Mouse (Mus musculus): ENCODE results near the gene Mrps2. TPM values are rescaled to one million over a fixed set of nuclear protein-coding genes. Genes with fewer than 3 reads are reported as not detected.

Gene Mrps2
- 60.6 and 63.9 TPM in 2 replicates for polyA plus RNA-seq (2014; fragmentation: Nextera tagmentation; extraction: Ambion mirVana)

DNA sequence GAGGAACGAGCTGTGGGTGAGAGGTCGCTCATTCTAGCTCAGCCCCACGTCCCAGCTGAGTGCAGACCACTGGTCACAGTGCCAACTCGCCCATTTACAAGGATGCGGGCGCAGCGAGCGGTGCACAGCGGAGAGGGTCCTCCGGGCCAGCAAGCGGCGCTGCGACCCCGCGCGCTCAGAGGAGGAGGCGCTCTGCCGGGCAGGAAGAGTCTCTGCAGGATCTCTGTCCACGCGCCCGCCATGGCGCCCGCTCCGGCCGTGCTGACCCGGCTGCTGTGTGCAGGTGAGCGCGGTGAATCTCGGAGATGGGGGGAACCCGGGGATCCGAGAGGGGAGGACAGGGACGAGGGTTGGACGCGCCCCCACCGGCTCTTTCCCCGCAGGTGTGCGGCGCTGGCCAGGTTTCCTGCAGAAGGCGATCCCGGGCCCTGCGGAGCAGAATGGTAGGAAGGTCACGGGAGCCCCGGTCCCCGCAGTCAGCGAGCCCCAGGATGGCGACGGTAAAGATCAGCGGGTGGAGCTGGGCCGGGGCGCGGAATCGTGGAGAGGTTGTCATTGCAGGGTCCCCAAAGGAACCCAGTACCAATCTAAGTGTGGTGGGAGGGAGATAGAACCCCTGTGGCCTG, at the start of gene Mrps2:
TSS of gene Mrps2 (plus strand) at position 207 of the 626 bp plus-strand sequence.
- under 1% methylated on average over 52 of the region's 52 CpGs for WGBS (ENCODE audit: insufficient replicate concordance)
- peaks cover 17% of the 10 kb centered on the region for H3K27me3 ChIP-seq (ENCODE audit: control insufficient read depth, insufficient read depth, low read length)
- ATAC-seq (replicated peaks; ENCODE audit: insufficient number of reproducible peaks, low FRiP score, low TSS enrichment): peak; percentile 81
- peak within 1 kb of the TSS; percentile 96 for H3K4me3 ChIP-seq (ENCODE audit: low read depth, low read length)
- peak within 1 kb of the TSS; percentile 96 for H3K9ac ChIP-seq (ENCODE audit: low read depth, low read length)
- peaks cover 5% of the 10 kb centered on the region; the same call in 1 of the 2 replicates for H3K4me1 ChIP-seq (ENCODE audit: control insufficient read depth, insufficient read depth, low read length)
- H3K36me3 ChIP-seq (ENCODE audit: control insufficient read depth, insufficient read depth, low read length): peaks cover 14% of the 10 kb centered on the region
- no peaks in the 10 kb centered on the region for H3K9me3 ChIP-seq (replicated peaks; ENCODE audit: control insufficient read depth, low read length)
- peak within 1 kb of the TSS; percentile 91 for H3K4me2 ChIP-seq
- H3K27ac ChIP-seq (ENCODE audit: low read depth, low read length): no peak within 1 kb of the TSS

DNA sequence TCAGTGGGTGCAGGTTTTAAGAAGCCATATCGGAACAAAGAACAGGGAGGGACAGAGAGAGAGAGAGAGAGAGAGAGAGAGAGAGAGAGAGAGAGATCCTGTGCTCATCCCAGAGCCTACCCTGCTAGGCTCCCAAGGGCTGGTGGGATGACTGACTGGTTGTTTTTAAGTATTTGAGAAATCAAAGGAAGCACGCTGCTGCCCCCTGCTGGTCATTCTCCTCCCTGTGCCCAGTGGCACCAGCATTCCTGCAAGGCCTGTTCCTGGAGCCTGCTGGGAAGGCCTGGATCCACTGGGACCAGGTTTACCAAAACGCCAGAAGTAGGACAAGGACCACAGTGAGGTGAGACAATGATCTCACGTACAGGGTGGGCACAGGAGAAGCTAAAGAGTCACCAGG, 48.0 kb upstream of the Mrps2 start:
- no peak overlapping the region for H3K4me2 ChIP-seq

DNA sequence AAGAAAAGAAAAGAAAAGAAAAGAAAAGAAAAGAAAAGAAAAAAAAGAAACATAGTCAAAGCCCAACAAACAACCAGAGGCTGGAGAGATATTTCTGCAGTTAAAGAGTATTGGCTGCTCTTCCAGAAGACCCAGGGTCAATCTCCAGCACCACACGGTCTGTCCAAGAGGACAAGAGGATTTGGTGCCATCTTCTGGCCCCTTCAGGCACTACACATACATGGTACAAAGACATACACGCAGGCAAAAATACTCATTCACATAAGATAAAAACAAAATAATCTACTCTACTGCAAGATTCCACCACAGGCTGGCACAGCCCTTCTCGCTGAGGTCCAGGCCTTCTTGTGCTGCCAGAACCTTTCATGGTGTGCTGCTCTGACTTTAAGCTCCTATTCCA, 44.7 kb upstream of the Mrps2 start:
- Histone ChIP-seq H3K27me3 (ENCODE audit: control insufficient read depth, insufficient read depth, low read length) (peaks cover 7% of the 10 kb centered on the region), H3K9ac (ENCODE audit: low read depth, low read length) (no peak overlapping the region), H3K9me3 (replicated peaks; ENCODE audit: control insufficient read depth, low read length) (no peaks in the 10 kb centered on the region), H3K4me1 (ENCODE audit: control insufficient read depth, insufficient read depth, low read length) (no peaks in the 10 kb centered on the region), H3K27ac (ENCODE audit: low read depth, low read length) (no peak overlapping the region), H3K4me3 (ENCODE audit: low read depth, low read length) (no peak overlapping the region), H3K4me2 (no peak overlapping the region), H3K36me3 (ENCODE audit: control insufficient read depth, insufficient read depth, low read length) (no peaks in the 10 kb centered on the region)
- 27% methylated on average over 3 of the region's 3 CpGs for WGBS (ENCODE audit: insufficient replicate concordance)
- ATAC-seq (replicated peaks; ENCODE audit: insufficient number of reproducible peaks, low FRiP score, low TSS enrichment): no peak

More for the DNA sequence above, 48.0 kb upstream of the Mrps2 start:
- peaks cover 7% of the 10 kb centered on the region for H3K27me3 ChIP-seq (ENCODE audit: control insufficient read depth, insufficient read depth, low read length)
- ATAC-seq (replicated peaks; ENCODE audit: insufficient number of reproducible peaks, low FRiP score, low TSS enrichment): no peak
- 17% methylated on average over 4 of the region's 4 CpGs for WGBS (ENCODE audit: insufficient replicate concordance)
- no peak overlapping the region for H3K27ac ChIP-seq (ENCODE audit: low read depth, low read length)
- H3K9me3 ChIP-seq (replicated peaks; ENCODE audit: control insufficient read depth, low read length): no peaks in the 10 kb centered on the region
- no peak overlapping the region for H3K4me3 ChIP-seq (ENCODE audit: low read depth, low read length)
- H3K36me3 ChIP-seq (ENCODE audit: control insufficient read depth, insufficient read depth, low read length): no peaks in the 10 kb centered on the region
- peaks cover 15% of the 10 kb centered on the region for H3K4me1 ChIP-seq (ENCODE audit: control insufficient read depth, insufficient read depth, low read length)
- no peak overlapping the region for H3K9ac ChIP-seq (ENCODE audit: low read depth, low read length)

DNA sequence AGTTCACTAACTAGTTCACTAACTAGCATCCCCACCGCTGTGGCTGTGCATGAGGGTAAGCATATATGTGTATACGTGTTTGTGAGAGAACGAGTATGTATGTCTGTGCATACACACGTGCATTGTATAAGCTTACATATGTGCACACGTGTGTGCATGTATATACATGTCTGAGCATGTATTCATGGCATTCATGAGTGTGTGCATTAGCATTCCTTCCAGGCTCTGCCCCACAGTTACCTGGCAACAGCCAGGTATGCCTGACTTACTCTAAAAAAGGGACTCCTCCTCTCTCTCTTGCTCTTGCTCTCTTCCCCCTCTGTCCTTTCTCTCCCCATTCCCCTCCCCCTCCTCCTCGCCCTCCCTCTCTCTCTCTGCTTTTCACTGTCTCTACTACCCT, 40.6 kb upstream of the Mrps2 start:
- no peaks in the 10 kb centered on the region for H3K27me3 ChIP-seq (ENCODE audit: control insufficient read depth, insufficient read depth, low read length)
- 78% methylated on average over 6 of the region's 6 CpGs for WGBS (ENCODE audit: insufficient replicate concordance)
- H3K9ac ChIP-seq (ENCODE audit: low read depth, low read length): no peak overlapping the region
- no peak overlapping the region for H3K4me2 ChIP-seq
- H3K9me3 ChIP-seq (replicated peaks; ENCODE audit: control insufficient read depth, low read length): 0 out of 2 replicates have a peak, but pooled peaks cover 3% of the 10 kb centered on the region
- no peaks in the 10 kb centered on the region for H3K36me3 ChIP-seq (ENCODE audit: control insufficient read depth, insufficient read depth, low read length)
- no peaks in the 10 kb centered on the region for H3K4me1 ChIP-seq (ENCODE audit: control insufficient read depth, insufficient read depth, low read length)
- no peak overlapping the region for H3K27ac ChIP-seq (ENCODE audit: low read depth, low read length)
- no peak for ATAC-seq (replicated peaks; ENCODE audit: insufficient number of reproducible peaks, low FRiP score, low TSS enrichment)
- H3K4me3 ChIP-seq (ENCODE audit: low read depth, low read length): no peak overlapping the region

GRCm38 (mm10) chr2:28430846-28431245, 37.0 kb upstream of the Mrps2 start:
- Histone ChIP-seq H3K4me3 (ENCODE audit: low read depth, low read length) (no peak overlapping the region), H3K36me3 (ENCODE audit: control insufficient read depth, insufficient read depth, low read length) (no peaks in the 10 kb centered on the region), H3K9ac (ENCODE audit: low read depth, low read length) (no peak overlapping the region), H3K27ac (ENCODE audit: low read depth, low read length) (no peak overlapping the region), H3K27me3 (ENCODE audit: control insufficient read depth, insufficient read depth, low read length) (no peaks in the 10 kb centered on the region), H3K4me1 (ENCODE audit: control insufficient read depth, insufficient read depth, low read length) (no peaks in the 10 kb centered on the region), H3K9me3 (replicated peaks; ENCODE audit: control insufficient read depth, low read length) (0 out of 2 replicates have a peak, but pooled peaks cover 3% of the 10 kb centered on the region), H3K4me2 (no peak overlapping the region)
- ATAC-seq (replicated peaks; ENCODE audit: insufficient number of reproducible peaks, low FRiP score, low TSS enrichment): no peak
- WGBS (ENCODE audit: insufficient replicate concordance): 37% methylated on average over 6 of the region's 6 CpGs

DNA sequence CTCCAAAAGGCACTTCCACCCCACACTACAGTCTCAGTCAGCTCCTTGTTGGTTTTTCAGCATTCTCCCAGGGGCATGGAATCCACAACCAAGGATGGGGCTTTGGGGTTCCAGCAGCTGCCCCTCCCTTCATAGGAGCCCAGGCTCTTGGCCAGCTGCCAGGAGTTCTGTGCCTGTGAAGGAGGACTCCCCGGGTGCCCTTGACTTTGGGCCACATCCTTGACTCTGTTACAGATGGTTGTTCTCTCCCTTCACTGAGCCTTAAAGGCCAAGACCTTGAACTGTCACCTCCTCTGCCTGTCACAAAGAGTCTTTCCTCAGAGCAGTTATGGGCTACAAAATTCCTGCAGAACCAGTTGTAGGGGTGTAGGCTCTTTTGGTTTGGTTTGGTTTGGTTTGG, 35.1 kb upstream of the Mrps2 start:
- no peak overlapping the region for H3K27ac ChIP-seq (ENCODE audit: low read depth, low read length)
- H3K4me3 ChIP-seq (ENCODE audit: low read depth, low read length): no peak overlapping the region
- no peak overlapping the region for H3K4me2 ChIP-seq
- no peak overlapping the region for H3K9ac ChIP-seq (ENCODE audit: low read depth, low read length)
- H3K36me3 ChIP-seq (ENCODE audit: control insufficient read depth, insufficient read depth, low read length): no peaks in the 10 kb centered on the region
- 25% methylated on average over 1 of the region's 1 CpGs for whole genome bisulfite sequencing (ENCODE audit: insufficient replicate concordance)
- 0 out of 2 replicates have a peak, but pooled peaks cover 3% of the 10 kb centered on the region for H3K9me3 ChIP-seq (replicated peaks; ENCODE audit: control insufficient read depth, low read length)
- no peak for ATAC-seq (replicated peaks; ENCODE audit: insufficient number of reproducible peaks, low FRiP score, low TSS enrichment)
- H3K4me1 ChIP-seq (ENCODE audit: control insufficient read depth, insufficient read depth, low read length): no peaks in the 10 kb centered on the region
- no peaks in the 10 kb centered on the region for H3K27me3 ChIP-seq (ENCODE audit: control insufficient read depth, insufficient read depth, low read length)

DNA sequence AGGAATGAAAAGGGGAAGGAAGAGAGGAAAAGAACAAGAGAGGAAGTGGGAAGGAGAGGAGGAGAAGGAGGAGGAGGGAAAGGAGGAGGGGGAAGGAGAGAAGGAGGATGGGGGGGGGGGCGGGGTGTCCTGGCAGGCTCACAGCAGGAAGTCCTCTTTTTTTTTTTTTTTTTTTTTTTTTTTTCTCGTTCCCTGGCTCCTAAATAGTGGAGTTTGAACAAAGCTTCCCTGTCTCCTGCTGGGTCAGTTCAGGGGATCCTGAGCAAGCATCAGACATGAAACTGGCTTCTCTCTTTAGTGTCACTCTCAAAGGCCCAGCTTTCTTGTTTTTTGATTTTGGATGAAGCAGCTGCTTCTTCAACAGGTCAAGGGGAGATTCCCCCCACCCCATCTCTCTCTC, 34.4 kb upstream of the Mrps2 start:
- H3K27me3 ChIP-seq (ENCODE audit: control insufficient read depth, insufficient read depth, low read length): no peaks in the 10 kb centered on the region
- H3K36me3 ChIP-seq (ENCODE audit: control insufficient read depth, insufficient read depth, low read length): no peaks in the 10 kb centered on the region
- H3K27ac ChIP-seq (ENCODE audit: low read depth, low read length): no peak overlapping the region
- no peak overlapping the region for H3K4me3 ChIP-seq (ENCODE audit: low read depth, low read length)
- 0% methylated on average over 1 of the region's 2 CpGs for WGBS (ENCODE audit: insufficient replicate concordance)
- H3K4me2 ChIP-seq: no peak overlapping the region
- ATAC-seq (replicated peaks; ENCODE audit: insufficient number of reproducible peaks, low FRiP score, low TSS enrichment): no peak
- no peaks in the 10 kb centered on the region for H3K4me1 ChIP-seq (ENCODE audit: control insufficient read depth, insufficient read depth, low read length)
- no peak overlapping the region for H3K9ac ChIP-seq (ENCODE audit: low read depth, low read length)
- 0 out of 2 replicates have a peak, but pooled peaks cover 3% of the 10 kb centered on the region for H3K9me3 ChIP-seq (replicated peaks; ENCODE audit: control insufficient read depth, low read length)

DNA sequence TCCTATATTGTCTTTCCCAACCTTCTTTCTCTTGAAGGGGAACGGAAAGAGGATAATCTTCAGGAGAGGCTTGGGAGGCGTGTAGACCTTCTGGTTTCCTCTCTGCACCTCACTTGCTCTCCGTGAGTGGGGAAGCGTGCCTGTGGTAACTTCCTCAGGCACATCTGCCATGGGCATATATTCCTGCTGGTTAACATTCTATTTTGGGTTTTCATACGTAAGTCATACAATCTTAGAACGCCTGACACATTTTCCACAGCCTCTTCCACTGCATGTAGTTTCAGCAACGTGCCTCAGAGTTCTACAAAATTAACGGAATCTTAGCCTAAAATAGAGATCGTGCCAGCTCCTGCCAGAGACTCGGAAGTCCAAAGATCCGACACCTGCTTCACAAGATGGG, 32.5 kb upstream of the Mrps2 start:
- WGBS (ENCODE audit: insufficient replicate concordance): 82% methylated on average over 11 of the region's 11 CpGs
- no peaks in the 10 kb centered on the region for H3K4me1 ChIP-seq (ENCODE audit: control insufficient read depth, insufficient read depth, low read length)
- H3K4me2 ChIP-seq: no peak overlapping the region
- no peak overlapping the region for H3K9ac ChIP-seq (ENCODE audit: low read depth, low read length)
- no peaks in the 10 kb centered on the region for H3K27me3 ChIP-seq (ENCODE audit: control insufficient read depth, insufficient read depth, low read length)
- no peaks in the 10 kb centered on the region for H3K9me3 ChIP-seq (replicated peaks; ENCODE audit: control insufficient read depth, low read length)
- H3K27ac ChIP-seq (ENCODE audit: low read depth, low read length): no peak overlapping the region
- H3K36me3 ChIP-seq (ENCODE audit: control insufficient read depth, insufficient read depth, low read length): no peaks in the 10 kb centered on the region
- H3K4me3 ChIP-seq (ENCODE audit: low read depth, low read length): no peak overlapping the region
- no peak for ATAC-seq (replicated peaks; ENCODE audit: insufficient number of reproducible peaks, low FRiP score, low TSS enrichment)

GRCm38 (mm10) chr2:28440842-28441241, 27.0 kb upstream of the Mrps2 start:
- H3K9ac ChIP-seq (ENCODE audit: low read depth, low read length): no peak overlapping the region
- no peaks in the 10 kb centered on the region for H3K4me1 ChIP-seq (ENCODE audit: control insufficient read depth, insufficient read depth, low read length)
- no peak overlapping the region for H3K4me3 ChIP-seq (ENCODE audit: low read depth, low read length)
- no peak overlapping the region for H3K4me2 ChIP-seq
- no peaks in the 10 kb centered on the region for H3K9me3 ChIP-seq (replicated peaks; ENCODE audit: control insufficient read depth, low read length)
- no peaks in the 10 kb centered on the region for H3K36me3 ChIP-seq (ENCODE audit: control insufficient read depth, insufficient read depth, low read length)
- WGBS (ENCODE audit: insufficient replicate concordance): 63% methylated on average over 6 of the region's 6 CpGs
- ATAC-seq (replicated peaks; ENCODE audit: insufficient number of reproducible peaks, low FRiP score, low TSS enrichment): no peak
- H3K27me3 ChIP-seq (ENCODE audit: control insufficient read depth, insufficient read depth, low read length): peaks cover 9% of the 10 kb centered on the region
- H3K27ac ChIP-seq (ENCODE audit: low read depth, low read length): no peak overlapping the region

Data from heart, embryonic 11.5 days (tissue).